Mouse (Mus musculus) right cerebral cortex, postnatal 10 days (tissue): ENCODE data around the gene Cad.
A peak's percentile ranks its signal among the peaks of the same experiment; 100 is the strongest.

ENCODE experiments used
- DNase-seq, 2 experiments: peaks; one replicate each; pipeline ENCODE4 v3.0.0; 2021; ENCODE audit warnings: low spot score in 2 of 2

Cad gene

DNA sequence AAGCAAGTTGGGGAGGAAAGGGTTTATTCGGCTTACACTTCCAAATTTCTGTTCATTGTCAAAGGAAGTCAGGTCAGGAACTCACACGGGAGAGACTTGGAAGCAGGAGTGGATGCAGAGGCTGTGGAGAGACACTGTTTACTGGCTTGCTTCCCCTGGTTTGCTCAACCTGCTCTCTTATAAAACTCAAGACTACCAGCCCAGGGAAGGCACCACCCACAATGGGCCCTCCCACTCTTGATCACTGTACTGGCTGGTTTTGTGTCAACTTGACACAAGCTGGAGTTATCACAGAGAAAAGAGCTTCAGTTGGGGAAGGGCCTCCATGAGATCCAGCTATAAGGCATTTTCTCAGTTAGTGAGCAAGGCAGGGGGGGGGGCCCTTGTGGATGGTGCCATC, 16.5 kb downstream of the Cad start:
- no peak for DNase-seq

DNA sequence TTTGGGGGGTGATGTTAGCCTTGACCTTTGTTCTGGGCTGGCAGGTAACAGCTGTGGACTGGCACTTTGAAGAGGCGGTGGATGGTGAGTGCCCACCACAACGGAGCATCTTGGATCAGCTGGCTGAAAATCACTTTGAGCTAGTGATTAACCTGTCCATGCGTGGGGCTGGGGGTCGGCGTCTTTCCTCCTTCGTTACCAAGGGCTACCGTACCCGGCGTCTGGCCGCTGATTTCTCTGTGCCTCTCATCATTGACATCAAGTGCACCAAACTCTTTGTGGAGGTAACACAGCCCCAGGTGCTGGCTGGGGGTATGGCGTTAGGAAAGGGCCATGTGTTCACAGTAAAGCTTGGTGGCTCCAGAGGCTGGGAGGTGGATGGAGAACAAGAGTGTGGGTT, 17.2 kb downstream of the Cad start:
- DNase-seq: peak in 1 of 2 experiments; percentile 27

DNA sequence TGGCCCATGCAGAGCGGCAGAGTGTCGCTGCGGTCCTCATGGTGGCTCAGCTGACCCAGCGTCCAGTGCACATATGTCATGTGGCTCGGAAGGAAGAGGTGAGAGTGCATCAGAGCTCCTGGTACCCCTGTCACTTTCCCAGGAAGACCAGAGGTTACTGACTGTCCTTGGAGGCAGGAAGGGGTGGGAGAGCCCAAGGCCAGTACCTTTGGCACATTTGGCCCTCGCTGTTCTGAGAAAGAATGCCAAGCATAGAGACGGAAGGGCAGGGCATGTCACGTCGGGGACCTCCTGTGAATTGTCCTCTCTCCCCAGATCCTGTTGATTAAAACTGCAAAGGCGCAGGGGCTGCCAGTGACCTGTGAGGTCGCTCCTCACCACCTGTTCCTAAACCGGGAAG, 18.6 kb downstream of the Cad start:
- DNase-seq: no peak

DNA sequence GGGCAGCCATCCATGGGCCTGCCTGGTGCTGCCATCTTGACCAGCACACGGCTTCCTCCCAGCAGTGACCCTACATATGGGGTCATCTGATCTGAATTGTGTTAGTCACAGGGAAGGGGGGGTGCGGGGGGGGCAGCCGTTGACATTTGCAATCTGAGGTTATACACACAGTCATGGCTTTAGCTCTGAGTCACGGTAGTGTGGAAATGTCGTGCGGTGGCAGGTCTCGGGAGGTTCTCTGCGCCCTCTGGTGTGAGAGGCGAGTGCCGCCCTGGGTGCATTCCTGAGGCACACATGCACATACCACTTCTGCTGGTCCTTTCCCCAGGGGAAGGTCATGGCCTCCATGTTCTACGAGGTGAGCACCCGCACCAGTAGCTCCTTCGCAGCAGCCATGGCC, 21.8 kb downstream of the Cad start:
- no peak for DNase-seq

DNA sequence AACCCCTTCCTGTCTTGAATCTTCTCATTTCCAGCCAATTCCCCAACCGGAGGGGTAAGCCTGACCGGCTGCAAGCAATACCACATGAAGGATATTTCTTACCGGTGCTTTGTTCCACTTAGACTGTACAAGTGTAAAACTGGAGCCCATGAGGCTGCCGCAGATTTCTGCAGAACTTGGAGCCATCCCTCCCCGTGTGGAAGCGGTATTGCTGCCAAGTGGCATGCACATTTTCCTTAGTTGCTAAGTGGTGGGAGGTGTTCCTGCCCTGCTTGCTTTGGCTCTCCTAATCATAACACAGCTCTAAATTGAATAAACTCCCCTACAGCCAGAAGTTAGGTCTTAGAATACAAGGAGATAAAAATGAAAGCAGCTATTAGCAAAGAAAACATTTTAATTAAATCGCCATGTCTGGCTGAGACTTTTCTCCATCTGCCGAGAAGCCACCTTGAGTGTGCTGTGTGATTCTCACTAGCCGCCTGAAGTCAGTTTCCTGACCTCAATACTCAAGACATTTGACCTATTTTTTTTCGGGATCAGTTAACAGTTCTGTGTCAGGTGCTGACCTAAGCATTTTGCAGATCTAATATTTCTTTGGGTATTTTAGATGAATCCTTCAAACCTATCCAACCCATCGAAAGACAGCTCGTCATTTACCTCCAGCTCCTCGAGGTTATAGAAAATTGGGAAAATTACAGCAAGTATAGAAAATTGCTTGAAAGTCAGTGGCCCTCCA, 25.6 kb downstream of the Cad start:
- peak; percentile 79 to 88 for DNase-seq

DNA sequence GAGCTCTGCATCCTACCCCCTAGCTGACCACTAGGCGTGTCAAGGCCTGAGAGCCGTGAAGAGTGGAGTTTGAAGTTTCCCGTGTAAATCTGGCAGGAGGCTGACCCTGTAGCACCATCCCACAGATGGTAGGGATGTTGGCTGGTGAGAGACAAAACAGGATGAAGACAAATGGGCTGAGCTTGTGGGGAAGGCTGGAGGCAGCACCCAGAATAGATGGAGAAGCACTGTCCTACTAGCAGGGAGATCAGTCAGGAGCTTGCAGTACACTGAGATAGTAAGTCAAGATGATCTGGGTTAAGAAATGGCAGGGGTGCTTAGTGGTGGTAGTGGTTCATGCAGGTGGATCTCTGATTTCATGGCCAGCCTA, 26.2 kb downstream of the Cad start:
- peak in 1 of 2 experiments; percentile 36 for DNase-seq

DNA sequence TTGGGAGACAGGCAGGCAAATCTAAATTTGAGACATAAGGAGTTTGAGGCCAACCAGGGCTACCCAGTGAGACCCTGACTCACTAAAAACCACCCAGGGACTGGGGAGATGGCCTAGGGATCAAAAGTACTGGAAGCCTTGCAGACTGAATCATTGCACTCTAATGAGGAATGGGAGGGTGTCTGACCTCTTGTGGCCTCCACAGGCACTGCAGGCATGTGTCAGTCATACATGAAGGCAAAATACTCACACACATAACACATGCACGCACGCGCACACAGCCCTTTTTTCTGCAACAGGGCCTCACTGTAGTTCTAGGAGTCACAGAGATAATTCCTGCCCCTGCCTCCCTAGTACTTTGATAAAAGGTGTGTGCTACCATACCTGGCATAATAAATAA, 26.8 kb downstream of the Cad start:
- peak; percentile 59 to 64 for DNase-seq

DNA sequence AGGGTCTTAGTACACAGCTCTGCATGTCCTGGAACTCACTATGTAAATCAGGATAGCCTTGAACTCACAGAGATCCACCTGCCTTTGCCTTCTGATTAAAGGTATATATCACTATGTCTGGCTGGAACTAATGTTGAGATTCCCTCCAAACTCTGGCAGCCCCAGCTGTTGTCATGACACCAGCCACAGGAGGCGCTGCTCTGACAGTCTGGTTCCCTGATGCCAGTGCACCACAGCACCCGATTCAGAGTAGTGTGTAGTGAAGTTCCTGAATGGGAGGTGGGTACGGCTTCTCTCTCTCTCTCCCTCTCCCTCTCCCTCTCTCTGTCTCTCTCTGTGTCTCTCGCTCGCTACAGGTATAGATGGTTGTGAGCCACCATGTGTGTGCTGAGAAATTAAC, 27.8 kb downstream of the Cad start:
- peak; percentile 70 to 77 for DNase-seq

DNA sequence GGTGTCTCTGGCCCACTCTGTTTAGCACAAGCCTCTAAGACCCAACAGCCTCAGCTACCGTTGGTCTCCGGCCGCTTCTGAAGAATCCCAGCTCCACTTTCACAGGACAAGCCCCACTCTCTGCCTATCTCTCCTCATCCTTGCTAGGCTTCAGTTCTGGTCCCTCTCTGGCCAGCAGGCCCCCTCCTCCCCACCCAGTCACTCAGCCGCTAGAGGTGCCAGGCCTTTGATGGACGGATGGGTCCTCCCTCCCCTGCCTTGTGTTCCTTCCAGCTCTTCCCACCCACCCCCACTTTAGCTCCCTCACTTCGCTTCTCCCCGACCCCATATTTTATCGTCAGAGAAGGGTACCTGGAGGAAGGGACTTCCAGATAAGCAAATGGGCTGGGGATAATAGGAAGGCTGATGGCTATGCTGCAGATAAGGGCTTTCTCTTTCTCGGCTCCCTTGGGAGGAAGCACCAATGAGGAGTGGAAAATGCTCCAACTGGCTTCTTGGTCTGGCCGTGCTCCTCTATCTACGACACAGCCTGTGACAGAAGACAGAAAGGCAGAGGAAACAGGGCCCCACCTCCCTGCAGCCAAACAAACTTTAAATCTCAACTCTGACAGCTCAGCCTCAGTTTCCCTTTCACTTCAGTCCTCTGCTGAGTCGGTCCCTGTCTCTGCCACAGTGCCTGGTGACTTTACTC, 28.5 kb downstream of the Cad start:
- DNase-seq: no peak

DNA sequence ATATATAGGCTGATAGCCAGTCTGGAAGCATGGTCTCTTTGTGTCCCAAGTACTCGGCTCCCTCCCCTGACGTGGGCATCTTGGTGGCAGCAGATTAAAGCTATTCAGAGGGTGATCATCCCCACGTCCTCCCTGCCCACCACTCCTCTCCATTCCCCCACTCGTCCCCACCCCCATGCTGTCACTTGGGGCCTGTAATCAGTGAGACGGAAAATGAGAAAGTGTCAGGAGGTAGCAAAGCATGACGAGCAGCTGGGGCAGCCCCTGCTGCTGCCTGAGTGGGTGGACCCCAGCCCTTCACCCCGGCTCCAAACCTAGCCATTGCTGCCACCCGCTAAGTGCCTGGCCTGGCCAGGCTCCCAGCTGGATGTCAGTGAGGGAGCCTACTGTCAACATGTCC, 29.4 kb downstream of the Cad start:
- peak in 1 of 2 experiments; percentile 30 for DNase-seq

DNA sequence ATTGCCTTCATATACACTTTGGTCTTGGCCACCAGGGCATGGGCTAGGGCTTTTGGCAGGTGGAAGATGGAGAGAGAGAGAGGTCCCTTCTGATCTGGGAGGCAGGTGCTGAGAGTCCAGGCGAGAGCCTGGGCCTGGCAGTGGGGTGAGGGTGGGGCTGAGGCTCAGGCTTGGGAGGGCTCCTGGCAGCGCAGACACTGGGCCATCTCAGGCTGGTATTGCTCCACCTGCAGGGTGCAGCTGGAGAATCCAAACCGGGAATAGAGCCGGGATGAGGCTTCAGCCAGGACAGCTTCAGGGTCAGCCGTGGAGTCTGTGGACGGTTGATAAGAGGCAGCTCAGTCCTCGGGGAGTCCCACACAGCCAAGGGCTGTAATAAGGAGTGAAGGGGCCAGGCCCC, 32.0 kb downstream of the Cad start:
- DNase-seq: peak in 1 of 2 experiments; percentile 29

DNA sequence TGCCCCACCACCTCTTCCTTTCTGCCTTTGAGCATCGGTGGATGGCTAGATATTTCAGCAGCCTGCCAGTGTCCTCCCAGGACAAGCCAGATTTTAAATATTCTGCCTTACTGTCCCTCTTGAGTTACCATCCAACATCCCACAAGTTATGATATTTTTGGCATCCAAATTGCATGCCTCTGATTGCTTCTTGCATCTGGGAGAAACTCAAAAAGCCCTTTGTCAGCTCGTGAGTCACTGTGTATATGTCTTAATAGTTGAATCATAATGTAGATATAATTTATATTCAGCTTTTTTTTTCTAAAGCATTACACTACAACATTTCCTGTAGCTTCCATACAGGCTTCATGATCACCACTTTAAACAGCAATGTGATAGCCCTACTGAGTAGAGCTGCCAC, 32.6 kb downstream of the Cad start:
- DNase-seq: no peak

DNA sequence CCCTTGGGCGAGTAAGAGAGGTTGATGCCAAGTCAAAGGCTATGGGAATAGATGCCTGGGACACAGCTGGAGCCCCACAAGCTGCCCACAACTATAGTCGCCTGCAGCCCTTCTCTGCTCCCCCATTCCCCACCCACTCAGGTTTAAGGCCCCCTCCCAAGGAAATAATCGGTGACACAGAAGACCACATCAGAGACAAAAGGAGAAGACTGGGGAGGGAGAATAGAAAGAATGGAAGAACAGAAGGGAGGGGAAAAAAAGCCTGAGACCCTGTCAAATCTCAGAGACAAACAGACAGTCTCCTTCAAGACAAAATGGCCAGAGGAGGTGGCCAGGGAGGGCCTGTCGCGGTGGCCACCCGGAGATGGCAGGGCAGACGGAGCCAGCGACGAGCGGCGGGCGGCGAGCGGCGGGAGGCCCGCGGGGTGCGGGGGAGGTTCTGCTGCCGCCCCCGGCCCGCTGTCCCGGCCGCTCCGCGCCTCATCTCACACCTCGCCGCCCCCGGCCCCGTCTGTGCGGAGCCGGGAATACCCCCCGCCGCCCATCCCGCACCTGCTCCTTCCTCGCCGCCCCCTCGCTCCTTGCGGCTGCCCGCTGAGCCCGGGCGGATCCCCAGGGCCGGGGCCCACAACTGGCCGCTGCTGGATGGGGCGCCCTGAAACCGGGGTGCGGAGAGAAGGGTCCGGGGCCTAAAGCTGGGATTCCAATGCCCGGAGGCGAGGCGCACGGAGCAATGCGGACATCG, 37.8 kb downstream of the Cad start:
- DNase-seq: peak; percentile 74 to 76

DNA sequence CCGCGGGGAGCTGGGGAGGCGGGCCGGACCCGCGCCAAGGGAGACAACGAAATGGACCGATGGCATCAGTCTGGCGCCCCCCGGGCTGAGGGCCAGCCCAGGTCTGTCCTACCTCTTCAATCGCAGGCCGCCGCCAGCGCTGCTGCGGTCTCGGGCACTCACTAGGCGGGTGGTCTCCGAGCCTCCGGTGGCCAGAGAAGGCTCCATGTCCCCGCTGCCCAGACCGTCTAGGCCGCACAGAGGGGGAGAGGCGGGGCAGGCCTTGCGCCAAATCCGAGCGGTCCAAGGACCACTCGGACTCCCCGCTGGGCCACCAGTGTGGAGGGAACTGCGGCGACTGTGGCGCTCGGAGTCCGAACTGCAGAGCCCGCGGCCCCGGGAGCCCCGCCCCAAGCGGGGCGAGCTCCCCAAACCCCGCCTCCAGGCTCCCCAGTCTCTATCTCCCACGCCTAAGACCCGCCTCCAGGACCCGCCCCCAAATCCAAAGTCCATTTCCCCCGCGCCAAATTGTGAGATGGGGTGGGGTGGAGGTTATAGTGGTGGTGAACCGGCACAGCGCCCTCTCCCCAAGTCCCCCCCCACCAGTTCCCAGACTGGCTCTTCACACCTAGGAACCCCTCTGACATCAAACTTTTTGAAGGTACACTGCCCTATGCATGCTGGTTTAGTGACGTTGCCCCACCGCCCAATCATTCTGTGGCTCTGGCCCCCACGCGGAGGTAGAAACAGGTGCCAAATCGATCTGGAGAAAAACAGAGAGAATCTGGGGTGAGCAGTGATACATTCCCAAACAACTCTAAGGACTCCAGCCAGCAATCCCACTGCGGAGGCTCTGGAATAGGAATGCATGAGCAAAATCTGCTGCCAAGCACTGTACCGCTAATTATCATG, 38.8 kb downstream of the Cad start:
- DNase-seq: peak; percentile 75 to 83

DNA sequence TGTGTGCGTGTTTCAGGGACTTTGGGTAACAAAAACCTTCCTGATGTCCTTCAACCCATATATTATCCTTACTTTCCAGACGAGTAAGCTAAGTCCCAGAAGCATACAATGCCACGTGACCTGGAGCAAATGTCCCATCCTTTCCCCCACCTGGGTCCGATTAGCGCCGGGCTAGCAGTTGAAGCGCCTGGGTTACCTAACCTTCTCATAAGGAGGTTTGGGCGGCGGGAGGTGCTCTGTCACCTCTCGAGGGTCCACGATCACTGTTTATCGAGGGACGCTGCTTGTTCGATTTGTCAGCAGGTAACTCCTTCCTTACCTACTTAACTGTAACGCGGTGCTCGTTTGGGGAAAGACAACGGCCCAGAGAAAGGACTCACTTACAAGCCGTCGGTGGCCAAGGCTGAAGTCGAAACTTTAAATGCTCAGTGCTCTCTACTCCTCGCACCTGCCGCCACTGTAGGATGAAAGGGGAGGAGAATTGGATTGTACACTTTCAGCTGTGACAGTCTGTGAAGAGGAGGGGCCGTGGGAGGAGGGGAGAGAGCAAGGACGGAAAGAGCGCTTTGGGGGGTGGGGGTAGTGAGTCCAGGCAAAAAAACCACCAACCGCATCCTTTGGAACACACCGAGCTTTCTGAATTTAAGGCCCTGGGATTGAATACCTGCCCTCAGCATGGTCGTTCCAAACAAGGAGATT, 39.7 kb downstream of the Cad start:
- DNase-seq: peak in 1 of 2 experiments; percentile 39

DNA sequence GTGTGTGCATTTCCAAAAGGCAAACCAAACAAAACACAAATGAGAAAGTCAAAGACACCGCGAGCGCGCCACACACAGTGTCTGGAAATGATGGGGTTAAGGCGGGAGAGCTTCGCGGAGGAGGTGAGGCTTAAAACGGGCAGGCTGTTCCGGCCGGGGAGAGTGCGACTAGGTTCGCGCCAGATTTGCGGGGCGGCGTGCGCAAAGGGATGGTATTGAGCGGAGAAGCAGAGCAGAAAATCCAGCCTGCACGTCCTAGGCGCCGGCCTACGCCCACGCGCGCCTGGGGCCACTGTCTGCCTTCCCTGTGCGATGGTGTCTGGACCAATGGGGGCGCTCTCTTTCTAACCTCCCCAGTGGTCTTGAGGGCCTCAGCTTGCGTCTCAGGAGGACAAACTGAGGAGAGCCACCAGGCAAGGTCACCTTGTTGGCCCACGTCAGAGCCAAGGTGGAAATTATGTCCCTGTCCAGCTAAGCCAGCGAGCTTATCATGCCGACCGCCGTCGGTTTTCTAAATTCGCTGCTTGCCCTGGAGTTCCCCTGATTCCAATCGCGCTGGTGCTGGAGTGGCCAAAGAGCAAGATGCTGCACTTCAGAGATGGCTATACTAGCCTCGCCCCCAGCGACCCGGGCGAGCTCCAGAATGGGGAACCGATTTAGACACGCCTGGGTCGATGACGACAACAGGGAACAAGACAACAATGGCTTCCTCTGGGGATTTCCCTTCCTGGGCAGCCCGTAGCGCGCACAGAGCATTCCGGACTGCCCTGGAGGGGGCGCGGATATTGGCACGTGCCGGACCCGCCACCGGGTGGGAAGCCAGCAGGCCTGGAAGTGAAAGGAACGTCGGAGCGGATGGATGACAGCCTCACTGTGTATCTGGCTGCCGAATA, 40.5 kb downstream of the Cad start:
- DNase-seq: peak; percentile 56 to 60

DNA sequence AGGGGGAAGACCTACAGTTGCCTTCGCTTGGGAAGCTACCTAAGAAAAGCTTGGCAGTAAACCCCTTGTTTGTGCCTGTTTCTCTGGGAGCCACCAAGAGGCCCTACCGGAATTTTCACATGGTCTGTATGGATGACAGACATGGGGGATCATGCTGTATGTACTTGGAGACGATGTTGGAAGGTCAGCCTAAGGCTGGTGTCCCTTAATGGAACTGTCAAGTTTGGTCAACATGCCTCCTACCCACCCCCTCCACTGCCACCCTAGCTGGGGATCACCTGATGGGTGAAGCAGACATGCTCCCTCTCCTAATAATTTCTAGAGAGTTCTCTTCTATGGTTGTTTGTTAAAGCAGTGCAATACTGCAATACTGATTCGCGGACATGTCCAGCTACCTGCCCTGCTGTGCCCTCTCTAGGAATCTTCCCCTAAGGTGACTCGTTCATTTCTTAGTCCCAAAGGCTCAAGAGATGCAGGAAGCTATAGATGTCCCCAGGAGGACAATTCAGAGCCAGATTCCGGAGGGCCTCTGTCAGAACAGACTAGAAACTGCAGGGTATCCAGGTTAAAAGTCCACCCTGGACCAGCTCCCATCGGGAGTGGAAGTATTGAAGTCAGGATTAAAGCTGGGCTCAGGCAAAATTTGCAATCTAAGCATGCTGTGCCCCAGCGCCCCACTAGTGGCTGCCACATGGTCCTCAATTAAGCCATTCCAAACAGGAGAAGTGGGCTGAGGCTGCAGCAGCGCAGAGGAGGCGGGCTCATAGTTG, 41.3 kb downstream of the Cad start:
- DNase-seq: no peak

DNA sequence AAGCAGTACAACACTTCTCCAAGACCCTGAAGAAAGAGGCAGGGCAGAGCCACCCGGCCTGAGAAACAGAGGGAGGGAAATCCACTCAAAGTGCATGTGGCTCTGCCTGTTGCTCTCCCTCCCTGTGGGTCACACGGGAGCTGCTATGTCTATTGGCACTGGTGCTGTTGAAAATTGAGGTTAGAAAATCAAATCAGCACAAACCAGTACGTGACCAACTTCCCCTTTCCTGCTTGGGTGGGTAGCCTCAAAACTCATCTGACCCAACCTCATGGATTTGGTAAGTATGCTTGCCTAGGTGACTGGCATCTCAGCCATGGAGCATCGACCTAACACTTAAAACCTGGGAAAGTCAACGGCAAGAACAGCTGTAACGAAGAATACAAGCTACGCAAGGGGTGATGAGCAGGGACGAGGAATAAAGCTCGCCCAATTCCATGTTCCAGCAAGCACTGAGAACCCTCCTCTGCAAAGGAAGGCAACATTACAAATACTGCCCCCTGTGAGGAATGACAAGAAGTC, 51.3 kb downstream of the Cad start, which contains the start of gene Dnajc5g:
Gene Dnajc5g (plus strand): TSS at position 472 of the 522 bp plus-strand sequence.
- no peak for DNase-seq

DNA sequence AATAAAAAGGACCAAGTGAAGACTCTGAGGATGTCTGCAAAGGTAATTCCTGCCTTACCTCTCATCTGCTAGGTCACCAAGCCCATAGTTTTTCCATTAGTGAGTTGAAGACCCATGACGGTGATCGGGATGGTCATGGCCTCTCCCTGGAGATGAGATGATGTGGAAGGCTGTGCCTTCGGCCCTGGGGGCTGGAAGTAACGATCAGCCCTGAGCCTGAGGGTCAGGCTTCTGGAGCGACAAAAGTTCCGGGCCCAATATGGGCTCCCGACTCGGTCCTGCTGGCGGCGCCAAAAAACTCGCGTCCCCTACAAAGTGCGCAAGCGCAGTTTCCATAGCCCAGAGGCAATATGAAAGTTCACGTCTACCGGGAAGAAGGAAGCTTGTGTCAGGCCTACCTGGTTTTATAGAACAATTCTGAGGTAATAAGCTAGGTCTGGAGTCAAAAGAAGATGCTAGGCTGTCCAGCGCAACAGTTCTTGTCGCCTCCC, 53.5 kb downstream of the Cad start, which contains the start of gene Slc30a3:
Gene Slc30a3 (minus strand): TSS at position 238 of the 491 bp plus-strand sequence.
- no peak for DNase-seq
